Mouse (Mus musculus): Measurements from ENCODE around the gene Slc22a6.
A peak's percentile ranks its signal among the peaks of the same experiment; 100 is the strongest.

The Slc22a6 gene

DNA sequence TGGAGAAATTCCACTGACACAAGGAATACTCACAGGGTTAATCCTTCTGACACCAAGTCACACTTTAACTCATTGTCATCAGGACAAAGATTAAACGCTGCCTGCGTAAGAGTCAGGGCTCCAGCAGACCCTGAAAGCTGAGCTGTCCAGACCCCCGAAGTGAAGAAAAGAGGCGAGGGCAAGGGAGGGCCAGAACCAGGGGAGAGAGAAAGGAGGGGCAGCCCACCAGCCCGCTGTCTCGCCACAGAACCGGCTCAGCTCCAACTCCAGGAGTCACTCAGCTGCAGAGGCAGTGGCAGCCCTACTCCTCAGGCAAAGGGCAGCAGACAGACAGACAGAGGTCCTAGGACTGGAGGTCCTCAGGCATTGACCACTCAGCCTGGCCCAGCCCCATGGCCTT, at the start of gene Slc22a6:
TSS of gene Slc22a6 (plus strand) at position 136 of the 400 bp plus-strand sequence.
- DNase-seq (ENCODE audit: low spot score in 2 of 2), result no peak

DNA sequence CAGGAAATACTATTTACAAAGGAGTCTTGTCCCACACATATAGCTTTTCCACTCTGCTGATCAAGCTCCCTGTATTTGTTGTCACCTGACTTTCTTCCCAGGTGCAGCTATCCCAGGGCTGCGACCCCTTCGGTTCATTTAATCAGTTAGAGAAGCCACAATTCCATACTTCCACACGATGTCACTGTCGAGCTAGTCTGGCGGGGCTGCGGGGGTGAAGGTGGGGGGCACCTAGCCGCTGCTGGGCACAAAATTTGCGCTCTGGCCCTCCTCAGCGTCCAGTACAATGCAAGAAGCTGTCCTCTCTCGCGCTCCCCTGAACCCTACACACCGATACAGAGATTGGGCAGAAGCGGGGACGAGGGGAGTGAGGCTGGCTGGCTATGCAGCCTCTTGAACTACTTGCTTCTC, 48.4 kb upstream of the Slc22a6 start:
- DNase-seq (ENCODE audit: low spot score in 2 of 2), result no peak

DNA sequence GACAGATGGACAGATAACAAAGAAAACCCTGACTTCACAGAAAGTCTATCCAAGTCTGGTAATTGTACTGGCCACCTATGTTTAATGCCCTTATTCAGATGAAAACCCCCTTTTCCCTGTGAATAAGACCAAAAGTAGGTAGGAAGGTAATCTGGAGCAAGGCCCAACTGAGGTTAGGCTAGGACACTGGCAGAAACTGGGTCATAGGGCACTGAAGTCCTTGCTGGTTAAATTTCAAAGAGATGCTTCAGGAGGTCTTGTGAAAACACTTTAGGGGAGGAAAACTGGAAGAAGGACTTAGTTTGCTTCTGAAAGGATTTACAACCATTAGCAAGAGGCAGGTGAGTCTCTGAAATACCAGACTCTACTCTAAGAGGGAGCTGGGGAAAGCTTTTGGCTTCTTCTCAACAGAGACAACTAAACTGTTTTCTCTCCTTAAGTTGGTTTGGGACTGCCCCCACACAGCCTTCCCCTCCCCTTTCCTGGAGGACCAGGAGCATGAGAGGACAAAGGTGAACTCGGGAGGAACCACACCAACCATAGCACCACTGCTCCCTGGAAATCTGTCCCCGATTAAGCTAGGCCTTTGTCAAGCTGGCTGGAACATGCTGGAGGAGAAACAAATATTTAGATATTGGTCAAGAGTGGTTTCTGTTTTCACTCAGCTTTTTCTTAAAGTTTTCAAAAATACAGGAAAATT, 47.3 kb upstream of the Slc22a6 start:
- DNase-seq (ENCODE audit: low spot score in 2 of 2), result no peak

DNA sequence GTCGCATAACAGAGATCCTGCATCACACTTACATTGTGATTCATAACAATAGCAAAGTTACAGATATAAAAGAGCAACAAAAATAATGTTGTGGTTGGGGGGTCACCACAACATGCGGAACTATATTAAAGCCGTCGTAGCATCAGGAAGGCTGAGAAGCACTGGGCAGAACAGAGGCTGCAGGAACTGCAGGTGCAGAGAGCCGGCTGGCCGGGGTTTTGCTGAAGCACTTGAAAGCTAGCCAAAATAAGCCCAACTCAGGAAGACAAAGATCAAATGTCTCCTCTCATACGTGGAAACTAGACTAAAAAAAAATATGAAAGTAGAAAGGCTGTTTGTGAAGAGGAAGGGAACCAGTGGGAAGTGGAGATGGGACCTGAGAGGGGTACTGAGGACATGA, 46.1 kb upstream of the Slc22a6 start:
- no peak for DNase-seq (ENCODE audit: low spot score in 2 of 2)

DNA sequence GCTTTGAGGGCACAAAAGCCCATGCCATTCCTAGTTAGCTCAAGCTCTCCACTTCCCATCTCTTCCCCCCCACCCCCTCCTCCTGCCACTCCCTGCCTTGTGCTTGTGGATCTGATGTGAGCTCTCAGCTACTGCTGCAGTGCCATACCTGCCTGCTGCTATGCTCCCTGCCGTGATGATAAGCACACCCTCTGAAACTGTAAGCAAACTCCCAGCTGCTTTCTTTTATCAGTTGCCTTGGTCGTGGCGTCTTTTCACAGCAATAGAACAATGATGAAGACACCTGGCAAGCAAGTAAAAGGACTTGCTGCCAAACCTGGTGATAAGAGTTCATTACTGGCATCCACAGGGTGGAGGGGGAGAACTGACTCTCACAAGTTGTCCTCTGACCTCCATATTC, 45.4 kb upstream of the Slc22a6 start:
- DNase-seq (ENCODE audit: low spot score in 2 of 2), result no peak

DNA sequence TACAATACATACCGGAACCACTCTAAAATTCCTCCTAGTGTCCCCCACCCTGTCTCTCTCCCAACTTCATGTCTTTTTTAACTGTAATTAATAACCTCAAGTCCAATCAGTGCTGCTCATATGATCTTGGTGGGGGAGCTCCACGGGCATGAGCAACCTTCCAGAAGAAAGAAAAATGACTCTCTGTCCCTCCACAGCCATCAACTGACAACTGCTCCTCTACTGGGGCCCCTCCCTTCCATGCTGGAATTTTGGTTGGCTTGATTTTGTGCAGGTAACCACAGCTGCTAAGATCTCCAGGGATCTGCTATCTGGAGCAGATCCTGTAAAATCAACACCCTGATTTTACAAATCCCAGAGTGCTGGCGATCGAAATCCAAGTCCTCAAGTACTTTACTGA, 40.4 kb upstream of the Slc22a6 start:
- DNase-seq (ENCODE audit: low spot score in 2 of 2), result no peak

DNA sequence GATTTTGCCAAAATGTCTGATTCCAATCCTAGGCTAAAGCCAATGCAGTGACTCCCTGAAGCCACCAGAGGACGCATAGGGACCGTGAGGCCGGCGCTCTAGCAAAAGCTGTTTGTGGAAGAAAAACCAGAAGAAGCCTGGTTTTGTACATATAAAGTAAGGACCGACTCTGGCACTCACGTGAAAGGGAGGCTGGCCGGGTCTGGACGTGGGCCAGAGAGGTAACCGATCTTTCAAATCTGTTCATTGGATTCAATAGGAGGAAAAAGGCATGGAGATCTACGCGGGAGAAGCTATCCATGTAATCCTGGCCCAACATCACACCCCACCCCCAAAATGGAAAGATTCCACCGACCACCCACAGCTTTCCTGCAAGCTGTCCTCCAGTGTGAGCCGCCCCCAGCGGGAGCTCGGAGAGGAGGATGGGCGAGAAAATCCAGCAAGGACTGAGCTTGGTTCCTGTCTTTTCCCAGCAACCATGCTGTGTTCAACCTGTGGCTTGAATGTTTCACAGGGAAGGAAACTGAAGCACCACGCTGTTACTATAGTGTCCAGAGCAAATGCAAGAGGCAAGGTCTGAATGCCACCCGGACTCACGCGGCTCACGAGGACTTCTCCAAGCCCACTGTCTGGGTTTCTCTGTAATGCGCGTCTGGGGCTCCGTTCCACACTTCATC, 39.4 kb upstream of the Slc22a6 start:
- peak; percentile 73 to 82 for DNase-seq (ENCODE audit: low spot score in 2 of 2)

DNA sequence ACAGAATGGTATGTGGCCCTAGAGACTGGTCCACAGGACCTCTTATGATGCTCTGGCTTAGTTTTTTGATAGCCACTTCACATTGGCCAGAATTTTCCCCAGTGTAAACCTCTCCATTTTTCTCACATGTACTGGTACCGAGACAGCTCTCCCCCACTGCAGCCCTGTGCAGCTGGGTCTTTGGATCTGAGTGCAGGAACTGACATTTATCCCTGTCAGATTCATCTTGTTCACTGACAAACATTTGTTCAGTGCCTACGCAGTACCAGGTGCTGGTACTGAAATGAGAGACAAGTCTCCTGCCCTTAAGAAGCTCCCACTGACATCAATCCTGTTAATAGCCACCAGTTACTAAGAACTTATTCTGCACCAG, 38.9 kb upstream of the Slc22a6 start:
- DNase-seq (ENCODE audit: low spot score in 2 of 2), result no peak

DNA sequence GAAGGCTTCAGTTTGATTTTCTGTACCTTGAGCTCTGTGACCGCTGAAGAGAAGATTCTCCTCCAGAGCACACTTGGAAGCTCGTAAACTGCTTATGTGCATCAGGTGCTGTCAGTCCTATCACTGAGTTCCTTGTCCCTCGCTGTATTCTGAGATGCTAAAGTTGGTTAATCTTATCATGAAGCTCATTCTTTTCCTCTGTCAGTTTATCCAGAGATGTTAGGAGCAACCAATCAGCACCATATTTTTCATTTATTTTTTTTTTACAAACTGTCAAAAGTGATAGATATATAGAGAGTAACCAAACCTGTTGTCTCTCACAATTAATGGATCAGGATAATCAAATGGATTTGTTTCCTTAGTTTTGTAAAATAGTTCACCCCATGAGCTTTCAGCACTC, 32.5 kb upstream of the Slc22a6 start:
- no peak for DNase-seq (ENCODE audit: low spot score in 2 of 2)

DNA sequence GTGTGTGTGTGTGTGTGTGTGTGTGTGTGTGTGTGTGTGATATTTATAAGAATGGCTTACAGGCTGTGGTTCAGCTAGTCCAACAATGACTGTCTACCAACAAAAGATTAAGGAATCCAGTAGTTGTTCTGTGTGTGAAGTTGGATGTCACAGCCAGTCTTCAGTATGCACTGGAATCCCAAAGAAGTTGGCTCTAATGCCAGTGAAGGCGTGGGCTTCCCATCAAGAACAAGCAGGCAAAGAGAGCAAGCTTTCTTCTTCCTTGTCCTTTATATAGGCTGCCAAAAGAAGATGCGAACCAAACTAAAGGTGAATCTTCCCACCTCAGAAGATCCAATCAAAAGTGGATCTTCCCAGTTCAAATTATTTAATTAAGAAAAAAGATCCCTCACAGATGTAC, 31.9 kb upstream of the Slc22a6 start:
- no peak for DNase-seq (ENCODE audit: low spot score in 2 of 2)

DNA sequence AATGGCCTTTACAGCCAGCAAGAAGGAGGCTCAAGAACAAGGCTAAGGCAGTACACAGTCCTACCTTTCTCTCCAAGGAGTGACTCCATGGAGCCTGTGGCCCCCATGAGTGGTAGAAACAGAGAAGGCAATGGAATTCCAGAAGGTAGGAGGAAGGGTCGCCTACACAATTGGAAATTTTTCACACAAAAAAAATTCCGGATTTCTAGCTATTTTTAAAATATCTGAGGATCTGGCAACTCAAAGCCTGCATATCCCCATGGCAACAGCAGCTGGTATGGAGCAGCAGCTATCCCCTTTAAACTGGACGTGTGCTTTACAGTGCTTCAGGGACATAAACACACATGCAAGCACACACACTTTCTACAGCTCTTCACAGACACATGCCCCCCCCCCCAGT, 31.5 kb upstream of the Slc22a6 start:
- no peak for DNase-seq (ENCODE audit: low spot score in 2 of 2)

DNA sequence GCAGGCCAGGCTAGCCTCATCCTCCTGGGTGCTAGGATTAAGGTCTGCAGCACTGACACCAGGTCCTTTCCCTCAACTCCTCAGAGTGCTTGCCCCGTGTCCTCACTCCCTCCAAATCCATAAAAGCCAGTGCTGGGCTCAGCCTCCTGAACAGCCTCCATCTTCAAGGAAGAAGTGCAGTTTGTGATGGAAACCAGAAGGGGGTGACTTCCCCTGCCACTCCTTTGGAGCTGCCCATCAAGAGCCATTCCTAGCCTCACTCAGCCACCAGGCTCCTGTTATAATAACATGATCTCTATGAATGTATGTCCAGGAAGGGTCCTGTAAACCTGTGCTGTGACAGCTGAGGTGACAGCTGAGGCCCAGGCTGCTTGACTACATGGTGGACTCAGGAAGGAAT, 30.5 kb upstream of the Slc22a6 start:
- no peak for DNase-seq (ENCODE audit: low spot score in 2 of 2)

DNA sequence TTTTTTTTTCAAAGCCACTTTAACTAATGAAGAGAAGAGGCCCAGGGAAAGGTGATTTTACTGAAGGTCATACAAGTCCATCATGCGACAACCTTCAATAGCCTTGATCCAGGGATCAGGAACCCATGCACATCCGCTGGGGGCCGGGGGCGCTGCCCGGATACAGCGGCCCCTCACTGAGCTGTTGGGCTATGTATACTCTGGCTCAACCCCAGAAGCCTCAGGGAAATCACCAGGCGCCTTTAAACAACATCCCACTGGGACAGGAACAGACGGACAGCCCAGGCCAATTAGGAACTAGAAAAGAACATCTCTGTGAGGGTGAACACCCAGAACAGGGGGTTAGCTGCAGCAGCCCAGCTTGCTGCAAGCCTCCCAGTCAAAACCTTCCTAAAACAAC, 26.9 kb upstream of the Slc22a6 start, which contains the start of gene Slc22a8:
TSS of gene Slc22a8 (plus strand) at position 301 of the 400 bp plus-strand sequence.
- DNase-seq (ENCODE audit: low spot score in 2 of 2), result no peak

DNA sequence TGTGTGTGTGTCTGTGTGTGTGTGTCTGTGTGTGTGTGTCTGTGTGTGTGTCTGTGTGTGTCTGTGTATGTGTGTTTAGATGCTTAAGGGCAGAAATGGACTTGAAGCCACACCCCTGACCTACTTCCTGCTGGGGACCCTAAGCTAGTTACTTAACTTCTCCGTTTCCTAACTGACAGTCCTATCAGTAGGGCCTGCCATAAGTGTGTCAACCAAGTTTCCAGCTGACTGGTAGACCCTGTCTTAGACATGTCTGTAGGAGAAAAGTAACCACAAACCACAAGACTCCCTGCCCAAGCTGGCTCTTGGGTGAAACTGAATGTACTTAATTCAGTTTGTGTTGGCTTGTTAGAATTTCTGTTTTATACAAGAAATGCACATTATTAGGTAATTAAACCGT, 25.7 kb upstream of the Slc22a6 start:
- no peak for DNase-seq (ENCODE audit: low spot score in 2 of 2)

DNA sequence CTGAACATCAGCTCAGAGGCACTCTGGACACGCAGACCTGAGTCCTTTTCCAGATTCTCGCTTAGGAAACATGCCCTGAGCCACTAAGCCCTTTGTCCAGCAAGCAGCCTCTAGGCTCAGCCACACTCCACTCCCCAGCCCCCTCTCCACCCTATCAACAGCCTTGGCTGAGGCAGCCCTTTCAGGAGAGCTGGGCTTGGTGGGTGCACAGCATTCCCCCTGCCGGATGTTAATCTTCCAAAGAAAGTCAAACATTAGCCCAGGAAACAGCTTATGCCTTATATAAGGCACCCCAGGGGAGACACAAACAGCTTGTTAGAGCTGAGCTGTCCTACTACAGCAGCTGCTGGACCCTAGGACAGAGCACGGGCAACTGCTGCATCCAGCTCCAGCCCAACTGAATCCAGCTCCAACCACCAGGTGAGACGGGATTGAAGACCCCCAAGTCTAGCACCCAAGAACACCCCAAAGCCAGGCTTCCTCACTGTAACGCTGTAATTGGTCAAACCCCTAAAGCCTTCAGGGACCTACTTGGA, 24.9 kb upstream of the Slc22a6 start:
- DNase-seq (ENCODE audit: low spot score in 2 of 2), result no peak

DNA sequence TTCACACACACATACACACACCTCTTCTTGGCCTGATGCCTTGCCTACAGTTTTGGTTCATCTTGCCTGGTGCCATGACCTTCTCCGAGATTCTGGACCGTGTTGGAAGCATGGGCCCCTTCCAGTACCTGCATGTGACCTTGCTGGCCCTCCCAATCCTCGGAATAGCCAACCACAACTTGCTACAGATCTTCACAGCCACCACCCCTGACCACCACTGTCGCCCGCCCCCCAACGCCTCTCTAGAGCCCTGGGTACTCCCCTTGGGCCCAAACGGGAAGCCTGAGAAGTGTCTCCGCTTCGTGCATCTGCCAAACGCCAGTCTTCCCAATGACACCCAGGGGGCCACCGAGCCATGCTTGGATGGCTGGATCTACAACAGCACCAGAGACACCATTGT, 24.0 kb upstream of the Slc22a6 start:
- no peak for DNase-seq (ENCODE audit: low spot score in 2 of 2)

DNA sequence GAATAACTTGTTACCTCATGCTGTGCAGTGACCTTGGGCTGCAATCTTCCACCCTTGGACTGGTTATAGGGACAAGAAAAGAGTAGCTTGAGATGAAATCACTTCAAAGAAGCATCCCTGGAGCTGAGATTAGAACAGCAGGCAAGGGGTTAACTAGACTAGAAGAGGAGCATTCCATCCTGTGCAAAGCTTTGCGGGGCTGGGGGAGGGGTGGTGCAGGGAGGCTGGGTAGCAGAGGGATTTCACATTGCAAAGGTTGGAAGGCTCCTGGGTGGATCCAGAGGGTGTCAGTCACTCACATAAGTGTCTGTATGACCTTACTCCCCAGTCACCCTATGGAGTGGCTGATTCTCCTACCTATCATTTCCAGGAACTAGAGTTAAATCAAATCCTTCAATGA, 23.3 kb upstream of the Slc22a6 start:
- DNase-seq (ENCODE audit: low spot score in 2 of 2), result no peak

DNA sequence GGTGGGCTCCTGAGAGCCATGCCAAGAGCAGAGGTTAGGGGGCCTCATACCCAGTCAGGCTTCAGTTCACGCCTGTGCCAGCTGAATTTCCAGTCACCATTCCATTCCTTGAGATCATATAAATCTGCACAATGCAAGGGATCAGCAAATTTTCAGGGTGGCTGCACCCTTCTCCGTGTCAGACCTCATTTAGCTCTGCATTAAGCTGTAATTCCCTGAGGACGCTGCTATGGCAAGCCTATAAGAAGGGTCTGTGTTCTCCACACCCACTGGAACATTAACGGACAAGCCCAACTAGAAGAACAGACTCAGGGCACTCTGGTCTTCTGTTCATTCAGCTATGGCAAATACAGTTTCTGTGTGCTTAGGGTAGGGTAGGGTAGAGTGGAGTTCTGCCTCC, 20.6 kb upstream of the Slc22a6 start:
- no peak for DNase-seq (ENCODE audit: low spot score in 2 of 2)

DNA sequence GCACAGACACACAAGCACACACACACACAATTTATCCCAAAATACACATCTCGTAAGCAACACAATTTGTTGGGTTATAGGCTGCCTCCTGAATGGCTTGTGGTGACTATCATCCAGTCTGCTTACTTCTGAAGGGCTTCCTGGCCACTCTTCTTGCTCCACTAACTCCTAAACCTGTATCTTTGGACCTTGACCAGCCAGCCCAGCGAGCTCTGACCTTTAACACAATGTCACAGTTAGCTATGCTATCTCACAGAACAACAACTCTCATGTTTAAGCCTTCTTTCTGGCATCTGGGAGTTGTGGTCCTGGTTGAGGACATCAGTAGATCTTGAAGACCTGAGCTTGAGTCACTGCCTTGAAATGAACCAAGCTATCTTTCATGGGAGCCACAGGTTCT, 18.6 kb upstream of the Slc22a6 start:
- DNase-seq (ENCODE audit: low spot score in 2 of 2), result no peak

DNA sequence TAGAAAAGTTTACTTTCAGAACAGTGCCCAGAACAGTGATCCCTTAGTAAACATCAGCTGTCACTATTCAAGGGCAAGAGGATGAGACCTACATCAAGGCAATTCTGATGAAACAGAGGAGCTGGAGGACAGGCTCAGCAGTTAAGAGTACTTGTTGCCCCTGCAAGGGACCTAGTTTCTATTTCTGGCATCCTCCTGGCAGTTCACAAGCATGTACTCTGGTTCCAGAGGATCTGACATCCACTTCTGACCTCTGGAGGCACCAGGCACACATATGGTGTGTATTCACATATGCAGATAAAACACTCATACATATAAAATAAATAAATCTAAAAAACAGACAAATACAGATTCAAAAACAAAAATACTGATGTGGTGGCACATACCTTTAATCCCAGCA, 15.9 kb upstream of the Slc22a6 start:
- DNase-seq (ENCODE audit: low spot score in 2 of 2), result no peak

DNA sequence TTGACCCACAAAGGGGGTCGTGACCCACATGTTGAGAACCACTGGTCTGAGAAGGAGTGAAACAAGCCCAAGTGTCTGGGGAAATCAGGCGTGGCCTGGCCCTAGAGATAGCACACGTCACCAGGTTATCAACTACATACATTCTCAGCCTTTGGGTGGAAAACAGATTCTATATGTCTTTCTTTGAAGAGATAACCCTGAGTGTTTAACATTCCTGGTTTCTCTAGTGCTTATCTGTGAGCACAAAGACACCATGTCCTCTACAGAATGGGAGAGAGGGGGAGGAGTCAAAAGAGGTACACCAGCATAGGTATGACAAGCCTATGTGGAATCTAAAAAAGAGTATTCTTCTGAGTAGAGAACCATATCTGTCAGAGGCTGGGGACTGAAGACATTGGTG, 14.9 kb upstream of the Slc22a6 start:
- no peak for DNase-seq (ENCODE audit: low spot score in 2 of 2)

DNA sequence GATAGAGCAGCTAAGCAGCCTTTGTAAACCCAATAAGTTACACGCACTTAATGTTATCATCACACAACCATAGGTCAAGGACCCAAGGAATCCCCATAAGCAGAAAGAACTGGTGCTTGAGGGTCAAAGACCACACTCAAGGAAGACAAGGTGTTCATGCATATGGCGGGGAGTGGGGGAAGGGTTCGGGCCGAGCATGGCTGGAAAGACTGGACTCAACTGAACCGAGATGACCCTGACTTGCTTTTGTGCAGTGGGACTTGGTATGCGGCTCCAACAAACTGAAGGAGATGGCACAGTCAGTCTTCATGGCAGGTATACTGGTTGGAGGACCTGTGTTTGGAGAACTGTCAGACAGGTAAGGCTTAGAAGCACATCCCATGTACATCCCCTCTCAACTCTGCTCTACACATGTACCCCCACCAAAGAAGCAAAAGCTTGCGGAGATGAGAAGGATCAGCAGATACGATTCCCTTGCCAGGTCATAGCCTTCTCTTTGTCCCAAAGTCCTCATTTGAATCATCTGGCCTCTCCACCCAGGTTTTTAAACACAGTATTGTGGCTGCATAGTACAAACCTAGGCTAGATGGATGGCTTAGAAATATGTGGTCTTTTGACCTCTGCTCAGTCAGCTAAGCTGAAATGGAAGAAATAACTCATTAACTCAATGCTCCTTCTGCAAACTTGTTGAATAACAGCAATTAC, 13.2 kb upstream of the Slc22a6 start:
- DNase-seq (ENCODE audit: low spot score in 2 of 2), result no peak

DNA sequence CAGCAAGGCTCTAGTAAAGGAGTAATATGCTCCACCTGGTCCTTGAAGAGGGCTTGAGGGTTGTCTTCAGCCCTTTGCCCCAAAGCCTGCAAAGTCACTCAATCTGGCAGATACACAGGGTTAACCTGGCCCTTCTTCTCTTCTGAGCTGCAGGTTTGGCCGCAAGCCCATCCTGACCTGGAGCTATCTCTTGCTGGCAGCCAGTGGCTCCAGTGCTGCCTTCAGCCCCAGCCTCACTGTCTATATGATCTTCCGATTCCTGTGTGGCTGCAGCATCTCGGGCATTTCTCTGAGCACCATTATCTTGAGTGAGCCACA, 12.6 kb upstream of the Slc22a6 start:
- DNase-seq (ENCODE audit: low spot score in 2 of 2), result no peak

All from frontal cortex, postnatal 14 days (tissue).